Mouse (Mus musculus) midbrain, embryonic 12.5 days (tissue): ENCODE measurements at regions not wholly inside any gene's neighbourhood (a gene's known extent, or its start where the extent isn't known, plus 50 kb on each side); places are given as distances from the start of the nearest gene placed in this dataset.

Experiments
- ATAC-seq: fragments of 200-750 bp; cut with Nextera tagmentation; 2 replicates; pipeline ENCODE4 v1.8.0; 2017; ENCODE audit warnings: low read depth, moderate TSS enrichment, moderate library complexity; ENCODE audit not compliant: low FRiP score
- H3K27ac ChIP-seq: fragments of 300-500 bp; sonication (generic); replicated peaks from 2 replicates; pipeline ENCODE4 v1.5.1; 2016; ENCODE audit warnings: mild to moderate bottlenecking
- H3K27me3 ChIP-seq: fragments of 300-500 bp; sonication (generic); 2 replicates; pipeline ENCODE4 v1.6.1; 2016; ENCODE audit warnings: mild to moderate bottlenecking
- H3K36me3 ChIP-seq: fragments of 300-500 bp; sonication (generic); 2 replicates; pipeline ENCODE4 v1.6.1; 2016
- H3K4me1 ChIP-seq: fragments of 300-500 bp; sonication (generic); 2 replicates; pipeline ENCODE4 v1.6.1; 2016
- H3K4me2 ChIP-seq: fragments of 300-500 bp; sonication (generic); replicated peaks from 2 replicates; pipeline ENCODE4 v1.6.1; 2016; ENCODE audit warnings: mild to moderate bottlenecking, moderate library complexity
- H3K4me3 ChIP-seq: fragments of 300-500 bp; sonication (generic); 2 replicates; pipeline ENCODE4 v1.5.1; 2016; ENCODE audit warnings: mild to moderate bottlenecking
- H3K9ac ChIP-seq: fragments of 300-500 bp; sonication (generic); replicated peaks from 2 replicates; pipeline ENCODE4 v1.6.1; 2016; ENCODE audit warnings: mild to moderate bottlenecking, moderate library complexity
- H3K9me3 ChIP-seq: fragments of 300-500 bp; sonication (generic); 2 replicates; pipeline ENCODE4 v1.6.1; 2016; ENCODE audit warnings: mild to moderate bottlenecking
- WGBS: fragments of 180-500 bp; shearing (Covaris S2); methylation state at CpG from one replicate; pipeline ENCODE4 v1.1.7; 2016; 5-methylcytosine and 5-hydroxymethylcytosine counted together

DNA sequence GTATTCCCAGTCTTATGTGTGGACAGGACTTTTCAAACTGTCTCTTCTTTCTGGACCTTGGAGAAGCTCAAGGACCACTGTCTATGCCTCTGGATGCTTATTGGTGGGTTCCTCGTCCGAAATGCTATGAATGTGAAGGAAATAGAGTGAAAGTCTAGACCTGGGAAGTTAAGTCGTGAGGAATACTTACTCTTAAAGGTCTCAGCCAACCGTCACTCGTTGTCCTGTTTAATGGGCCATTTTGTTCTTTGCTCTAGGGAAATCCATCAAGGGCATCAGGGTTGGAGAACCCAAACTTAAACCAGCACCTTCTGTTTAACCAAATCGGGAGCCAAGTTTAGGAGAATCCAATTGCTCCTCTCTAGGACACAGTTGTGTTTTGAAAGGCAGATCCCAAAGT is 247.3 kb upstream of the Nfe2l3 start:
- Histone ChIP-seq H3K36me3 (no peaks in the 10 kb centered on the region), H3K27me3 (peaks cover 87% of the 10 kb centered on the region), H3K4me1 (no peaks in the 10 kb centered on the region), H3K9me3 (no peaks in the 10 kb centered on the region), H3K4me2 (no peak overlapping the region), H3K4me3 (no peak overlapping the region), H3K27ac (no peak overlapping the region), H3K9ac (no peak overlapping the region)
- no peak for ATAC-seq
- 17% methylated on average over 6 of the region's 6 CpGs for WGBS

DNA sequence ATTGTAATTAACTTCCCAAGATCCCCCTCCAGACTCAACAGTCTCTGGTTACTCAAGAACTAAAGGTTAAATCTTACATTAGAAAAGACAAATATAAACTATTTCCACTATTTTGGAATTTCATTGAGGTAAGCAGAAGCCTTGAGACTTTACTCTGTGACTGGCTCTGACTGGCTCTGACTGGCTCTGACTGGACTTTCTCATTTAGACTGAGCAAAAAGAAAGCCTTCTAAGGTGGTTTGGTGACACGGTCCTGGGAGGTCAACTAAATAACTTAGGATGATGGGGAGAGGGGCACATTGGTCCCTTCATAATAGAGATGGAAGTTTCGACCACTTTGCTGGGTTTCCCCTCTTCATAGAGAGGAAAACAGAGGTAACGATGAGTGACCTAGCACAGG is 243.3 kb upstream of the Nfe2l3 start:
- Histone ChIP-seq H3K27me3 (peaks cover 97% of the 10 kb centered on the region), H3K4me1 (peaks cover 4% of the 10 kb centered on the region; the same call in 1 of the 2 replicates), H3K27ac (no peak overlapping the region), H3K9ac (no peak overlapping the region), H3K9me3 (no peaks in the 10 kb centered on the region), H3K4me3 (no peak overlapping the region), H3K4me2 (no peak overlapping the region), H3K36me3 (no peaks in the 10 kb centered on the region)
- WGBS, result 79% methylated on average over 3 of the region's 3 CpGs
- ATAC-seq, result no peak

DNA sequence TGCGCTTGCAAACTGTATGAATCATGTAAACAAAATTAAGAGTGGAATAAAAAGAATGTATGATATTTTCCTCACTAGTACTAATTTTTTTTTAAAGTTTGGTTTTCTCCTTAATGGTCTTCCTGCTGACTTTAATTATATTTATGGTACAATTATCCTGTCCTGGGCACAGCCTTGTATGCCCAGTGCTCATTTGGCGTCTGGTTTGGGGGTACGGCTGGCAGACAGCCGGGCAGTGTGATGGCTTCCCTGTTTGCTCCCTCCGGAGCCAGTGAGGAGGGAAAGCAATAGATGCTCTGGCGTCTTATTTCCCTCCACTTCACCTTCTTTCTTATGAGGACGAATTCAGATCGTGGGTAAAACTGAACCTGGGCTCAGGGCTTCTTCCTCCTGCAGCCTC is 239.6 kb upstream of the Nfe2l3 start:
- no peak overlapping the region; the same call in 1 of the 2 replicates for H3K4me2 ChIP-seq
- 42% methylated on average over 8 of the region's 8 CpGs for WGBS

DNA sequence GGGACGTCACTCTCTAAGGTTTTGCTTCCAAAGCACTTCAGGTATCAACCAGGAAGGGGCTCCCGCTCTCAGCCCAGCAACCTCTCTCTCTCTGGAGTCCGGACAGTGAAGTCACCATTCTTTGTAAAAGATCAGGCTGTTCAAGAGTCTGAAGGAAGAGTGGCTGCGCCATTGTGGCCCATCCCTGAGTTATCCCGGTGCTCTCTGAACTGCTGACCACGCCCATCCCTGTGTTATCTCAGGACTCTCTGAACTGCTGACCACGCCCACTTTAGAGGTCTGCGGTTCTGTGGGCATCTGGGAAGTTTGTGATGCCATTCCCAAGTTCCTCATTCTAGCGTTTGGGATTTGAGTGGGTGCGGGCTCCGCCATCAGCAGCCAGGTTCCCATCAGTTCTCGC is 239.1 kb upstream of the Nfe2l3 start:
- 10% methylated on average over 12 of the region's 12 CpGs for whole genome bisulfite sequencing
- peaks cover 4% of the 10 kb centered on the region; the same call in 1 of the 2 replicates for H3K4me1 ChIP-seq
- peaks cover 88% of the 10 kb centered on the region for H3K27me3 ChIP-seq
- no peak overlapping the region; the same call in 1 of the 2 replicates for H3K4me2 ChIP-seq
- no peaks in the 10 kb centered on the region for H3K36me3 ChIP-seq
- no peak overlapping the region for H3K27ac ChIP-seq
- H3K9ac ChIP-seq, result no peak overlapping the region
- no peak overlapping the region for H3K4me3 ChIP-seq
- H3K9me3 ChIP-seq, result no peaks in the 10 kb centered on the region
- no peak for ATAC-seq

More for the DNA sequence above, 239.6 kb upstream of the Nfe2l3 start:
- H3K9ac ChIP-seq, result no peak overlapping the region
- no peaks in the 10 kb centered on the region for H3K36me3 ChIP-seq
- H3K4me1 ChIP-seq, result peaks cover 4% of the 10 kb centered on the region; the same call in 1 of the 2 replicates
- H3K4me3 ChIP-seq, result no peak overlapping the region
- H3K27me3 ChIP-seq, result peaks cover 92% of the 10 kb centered on the region
- ATAC-seq, result no peak
- no peaks in the 10 kb centered on the region for H3K9me3 ChIP-seq
- no peak overlapping the region for H3K27ac ChIP-seq

DNA sequence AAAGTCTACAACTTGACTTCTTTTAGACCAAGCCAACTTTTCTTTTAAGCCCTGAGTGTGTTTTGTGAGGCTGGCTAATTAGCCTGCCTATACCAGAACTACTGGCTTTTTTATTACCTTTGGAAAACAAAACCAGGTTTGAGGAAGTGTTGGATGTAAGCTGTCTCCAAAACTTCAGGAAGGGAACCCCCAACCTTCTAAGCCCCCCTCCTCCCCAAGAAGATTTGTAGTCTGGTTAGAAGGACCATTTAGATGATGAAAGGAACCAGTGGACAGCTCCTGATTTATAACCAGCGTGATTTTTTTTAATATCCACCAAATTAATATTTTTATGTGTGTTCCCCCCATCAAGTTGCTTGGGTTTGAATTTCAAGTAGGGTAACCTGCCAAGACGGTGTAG is 236.1 kb upstream of the Nfe2l3 start:
- H3K4me3 ChIP-seq, result no peak overlapping the region
- H3K27me3 ChIP-seq, result peaks cover 57% of the 10 kb centered on the region
- WGBS, result 79% methylated on average over 2 of the region's 2 CpGs

DNA sequence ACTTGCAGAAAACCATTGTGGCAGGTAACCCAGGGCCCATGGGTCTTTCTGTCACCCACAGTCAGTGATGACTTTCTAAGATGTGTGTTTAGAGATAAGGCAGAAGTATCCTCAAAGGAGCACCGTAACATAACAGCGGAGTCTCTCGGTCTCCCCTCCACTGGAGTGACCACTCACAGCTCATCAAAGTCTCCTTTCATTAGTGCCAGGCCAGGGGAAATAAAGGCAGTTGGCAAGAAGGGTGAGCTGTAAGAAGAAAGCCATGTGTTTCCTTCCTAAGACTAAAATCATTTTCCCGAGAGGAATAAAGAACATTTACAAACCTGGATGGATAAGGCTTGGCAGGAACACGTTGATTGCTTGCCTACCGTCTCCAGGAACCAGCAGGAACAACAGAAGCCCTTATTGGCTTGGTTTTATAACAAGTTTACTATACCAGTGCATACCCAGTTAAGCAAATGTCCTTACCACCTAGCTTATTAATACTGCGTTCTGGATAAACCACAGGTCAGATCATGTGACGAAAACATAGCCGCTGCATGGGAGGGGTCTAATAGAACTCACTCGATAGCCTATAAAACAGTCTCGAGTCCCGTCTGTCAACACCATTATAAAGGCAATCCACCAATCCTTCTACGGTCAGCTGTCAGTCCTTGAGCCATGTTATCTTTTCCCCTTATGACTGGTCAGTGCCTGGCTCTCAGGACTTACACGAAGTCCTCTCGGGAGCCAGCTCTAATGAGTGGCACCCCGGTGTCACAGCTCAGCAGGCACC is 235.3 kb upstream of the Nfe2l3 start:
- H3K27ac ChIP-seq, result no peak overlapping the region
- 86% methylated on average over 16 of the region's 16 CpGs for WGBS
- H3K4me3 ChIP-seq, result no peak overlapping the region
- H3K36me3 ChIP-seq, result no peaks in the 10 kb centered on the region
- no peak overlapping the region for H3K9ac ChIP-seq
- ATAC-seq, result no peak
- no peaks in the 10 kb centered on the region for H3K9me3 ChIP-seq
- H3K27me3 ChIP-seq, result peaks cover 49% of the 10 kb centered on the region
- H3K4me2 ChIP-seq, result no peak overlapping the region
- peaks cover 4% of the 10 kb centered on the region; the same call in 1 of the 2 replicates for H3K4me1 ChIP-seq

More for the DNA sequence above, 236.1 kb upstream of the Nfe2l3 start:
- Histone ChIP-seq H3K9me3 (no peaks in the 10 kb centered on the region), H3K9ac (no peak overlapping the region), H3K36me3 (no peaks in the 10 kb centered on the region), H3K4me1 (peaks cover 4% of the 10 kb centered on the region; the same call in 1 of the 2 replicates), H3K27ac (no peak overlapping the region), H3K4me2 (no peak overlapping the region)
- no peak for ATAC-seq

DNA sequence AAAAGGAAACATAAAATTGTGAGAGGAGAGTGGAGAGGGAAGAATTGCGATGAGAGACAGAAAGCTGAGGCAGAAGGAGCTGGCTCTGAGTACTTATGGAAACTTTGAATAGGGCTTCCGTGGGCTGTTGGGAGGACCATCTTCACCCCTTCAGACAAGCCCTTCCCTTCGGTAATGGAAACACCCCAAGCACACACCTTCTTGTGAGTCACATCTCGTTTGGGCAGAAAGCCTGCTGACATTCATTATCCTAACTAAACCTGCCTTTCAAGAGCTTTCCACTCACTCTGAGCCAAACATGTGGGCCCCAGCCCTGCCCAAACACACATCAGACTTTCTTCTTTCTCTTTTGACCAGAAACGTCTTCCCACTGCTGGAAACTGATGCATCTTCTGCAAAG is 232.3 kb upstream of the Nfe2l3 start:
- no peak overlapping the region for H3K4me3 ChIP-seq
- H3K4me2 ChIP-seq, result no peak overlapping the region
- no peaks in the 10 kb centered on the region for H3K4me1 ChIP-seq
- no peak overlapping the region for H3K27ac ChIP-seq
- H3K9me3 ChIP-seq, result no peaks in the 10 kb centered on the region
- 69% methylated on average over 5 of the region's 5 CpGs for WGBS
- ATAC-seq, result no peak
- H3K36me3 ChIP-seq, result no peaks in the 10 kb centered on the region
- H3K9ac ChIP-seq, result no peak overlapping the region
- H3K27me3 ChIP-seq, result peaks cover 24% of the 10 kb centered on the region

DNA sequence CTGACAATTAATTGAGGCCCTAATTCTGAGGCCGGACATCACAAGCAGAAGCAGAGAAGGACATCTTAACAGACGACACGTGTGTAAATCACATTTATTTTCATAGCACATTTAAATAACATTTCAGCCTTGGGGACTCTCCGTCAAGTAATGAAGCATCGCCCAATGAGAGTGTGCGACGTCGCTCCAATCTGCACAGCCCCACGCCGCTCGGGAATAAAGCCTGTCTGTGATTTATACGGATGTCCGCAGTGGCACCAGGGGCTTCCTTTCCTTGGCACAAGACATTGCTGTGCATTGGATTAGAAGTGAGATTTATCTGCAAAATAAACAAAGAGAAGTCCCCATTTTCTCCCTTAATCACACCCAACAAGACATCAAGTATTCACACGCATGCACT is 231.6 kb upstream of the Nfe2l3 start:
- Histone ChIP-seq H3K9me3 (no peaks in the 10 kb centered on the region), H3K4me2 (no peak overlapping the region), H3K27me3 (peaks cover 28% of the 10 kb centered on the region), H3K36me3 (no peaks in the 10 kb centered on the region), H3K9ac (no peak overlapping the region), H3K4me1 (no peaks in the 10 kb centered on the region), H3K27ac (no peak overlapping the region), H3K4me3 (no peak overlapping the region)
- 92% methylated on average over 14 of the region's 14 CpGs for WGBS
- no peak for ATAC-seq

DNA sequence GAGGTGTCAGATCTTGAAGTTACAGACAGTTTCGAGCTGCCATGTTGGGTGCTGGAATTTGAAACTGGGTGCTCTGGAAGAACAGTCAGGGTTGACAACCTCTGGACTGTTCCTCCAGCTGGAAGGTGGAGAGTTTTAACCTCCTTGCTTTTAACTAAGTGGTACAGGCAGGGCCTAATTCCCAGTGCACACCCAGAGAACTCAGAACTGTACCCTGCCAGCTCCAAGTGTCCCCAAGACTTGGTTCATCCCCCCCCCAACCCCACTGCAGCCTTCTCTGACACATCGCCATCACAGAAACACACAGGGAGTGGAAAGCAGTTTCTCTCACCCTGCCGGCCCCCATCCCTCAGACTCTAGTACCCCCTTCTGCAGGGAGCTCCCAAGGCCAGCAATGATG is 228.2 kb upstream of the Nfe2l3 start:
- Histone ChIP-seq H3K4me1 (peaks cover 15% of the 10 kb centered on the region), H3K9ac (no peak overlapping the region), H3K36me3 (no peaks in the 10 kb centered on the region), H3K4me3 (no peak overlapping the region), H3K27ac (no peak overlapping the region), H3K9me3 (no peaks in the 10 kb centered on the region), H3K27me3 (peaks cover 27% of the 10 kb centered on the region), H3K4me2 (no peak overlapping the region)
- WGBS, result 79% methylated on average over 3 of the region's 3 CpGs
- ATAC-seq, result no peak

DNA sequence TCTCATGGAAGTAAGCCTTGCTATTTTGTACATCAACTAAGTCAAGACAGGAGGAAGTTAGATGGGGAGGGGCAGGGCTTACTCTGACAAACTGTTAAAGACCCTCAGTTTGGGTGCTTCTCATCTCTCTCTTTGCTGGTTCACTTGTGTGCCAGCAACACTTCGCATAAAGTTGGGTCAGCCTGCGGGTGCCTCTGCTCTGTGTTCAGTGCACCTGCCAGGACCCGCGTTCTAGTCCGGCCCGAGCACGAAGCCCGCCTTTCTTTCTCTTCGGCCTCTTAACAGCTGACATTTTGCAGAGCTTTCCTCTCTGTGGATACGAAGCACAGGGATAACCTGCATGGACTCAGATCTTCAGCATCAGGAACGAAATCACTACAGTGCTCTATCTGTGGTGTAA is 227.1 kb upstream of the Nfe2l3 start:
- peaks cover 15% of the 10 kb centered on the region for H3K4me1 ChIP-seq
- ATAC-seq, result no peak
- WGBS, result 84% methylated on average over 11 of the region's 11 CpGs
- peaks cover 27% of the 10 kb centered on the region for H3K27me3 ChIP-seq
- no peak overlapping the region for H3K4me2 ChIP-seq
- no peaks in the 10 kb centered on the region for H3K36me3 ChIP-seq
- H3K9me3 ChIP-seq, result no peaks in the 10 kb centered on the region
- H3K4me3 ChIP-seq, result no peak overlapping the region
- H3K9ac ChIP-seq, result no peak overlapping the region
- no peak overlapping the region for H3K27ac ChIP-seq

DNA sequence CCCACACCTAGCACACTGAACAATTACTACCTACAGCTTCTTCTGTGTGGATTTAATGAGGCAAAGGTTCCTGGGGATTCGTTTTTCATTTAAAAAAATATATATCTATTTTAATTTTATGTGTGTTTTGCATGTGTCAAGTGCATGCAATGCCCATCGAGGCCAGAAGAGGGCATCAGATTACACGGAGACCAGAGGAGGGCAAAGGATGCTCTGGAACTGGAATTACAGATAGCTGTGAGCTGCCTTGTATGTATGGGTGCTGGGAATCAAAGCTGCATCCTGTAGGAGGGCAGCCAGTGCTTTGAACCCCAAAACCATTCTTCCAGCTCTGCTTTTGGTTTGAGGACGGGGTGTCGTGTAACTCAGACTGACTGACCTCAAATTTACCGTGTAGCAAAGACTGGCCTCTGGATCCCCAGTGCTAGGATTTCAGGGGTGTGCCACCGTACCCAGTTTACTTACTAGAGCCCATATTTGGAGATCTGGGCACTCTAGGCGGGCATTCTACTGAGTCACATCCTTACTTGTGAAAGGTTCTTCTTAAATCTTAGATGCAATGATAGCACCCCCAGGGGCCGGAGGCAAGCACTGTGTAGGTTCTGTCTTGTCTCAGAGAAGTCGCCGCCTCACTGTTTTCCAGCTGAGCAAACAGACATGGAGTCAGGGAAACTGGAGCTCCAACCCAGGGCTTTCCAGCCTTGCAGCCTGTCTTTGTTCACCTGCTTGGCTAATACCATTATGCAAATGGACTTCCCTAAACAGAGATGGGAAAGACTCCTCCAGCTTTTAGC is 225.6 kb upstream of the Nfe2l3 start:
- peak overlapping the region; percentile 83 for H3K27ac ChIP-seq
- peak overlapping the region; percentile 51 for H3K4me2 ChIP-seq
- no peaks in the 10 kb centered on the region for H3K9me3 ChIP-seq
- H3K4me1 ChIP-seq, result peaks cover 15% of the 10 kb centered on the region
- no peaks in the 10 kb centered on the region for H3K36me3 ChIP-seq
- H3K9ac ChIP-seq, result peak overlapping the region; percentile 49
- peak; percentile 39; the same call in 1 of the 2 replicates for ATAC-seq
- H3K27me3 ChIP-seq, result peaks cover 27% of the 10 kb centered on the region
- H3K4me3 ChIP-seq, result 0 out of 2 replicates have a peak overlapping the region, but pooled peaks have one; percentile 31
- 7% methylated on average over 11 of the region's 11 CpGs for WGBS
